Mouse (Mus musculus): Measurements from ENCODE around the gene Ggcx. TPM values are rescaled to one million over a fixed set of nuclear protein-coding genes. Genes with fewer than 3 reads are reported as not detected.
"Not testable (repeated sequence)": the region's sequence is repeated elsewhere in the genome, so short reads cannot be mapped to it uniquely, and the experiment has no call there.

The Ggcx gene
- total RNA-seq, 2 experiments from 2014 or later = 7.8 to 8.3 TPM

DNA sequence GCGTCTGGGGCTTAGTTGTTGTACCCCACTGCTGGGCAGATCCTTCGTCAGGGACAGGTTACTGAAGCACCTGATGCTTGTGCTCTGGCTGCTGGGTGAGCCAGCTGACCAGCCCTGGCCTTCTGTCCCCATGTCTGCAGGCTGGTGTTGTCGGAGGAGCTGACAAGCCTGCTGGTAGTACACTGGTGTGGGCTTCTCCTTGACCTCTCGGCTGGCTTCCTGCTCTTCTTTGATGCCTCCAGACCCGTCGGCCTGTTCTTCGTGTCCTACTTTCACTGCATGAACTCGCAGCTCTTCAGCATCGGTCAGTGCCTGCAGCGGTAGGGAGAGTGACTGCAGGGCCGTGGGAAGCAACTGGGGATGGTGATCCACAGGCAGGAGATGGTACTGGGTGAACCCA lies 11.5 kb downstream of the Ggcx start:
- ATAC-seq (ENCODE audit: poor library complexity, severe bottlenecking) = no peak

DNA sequence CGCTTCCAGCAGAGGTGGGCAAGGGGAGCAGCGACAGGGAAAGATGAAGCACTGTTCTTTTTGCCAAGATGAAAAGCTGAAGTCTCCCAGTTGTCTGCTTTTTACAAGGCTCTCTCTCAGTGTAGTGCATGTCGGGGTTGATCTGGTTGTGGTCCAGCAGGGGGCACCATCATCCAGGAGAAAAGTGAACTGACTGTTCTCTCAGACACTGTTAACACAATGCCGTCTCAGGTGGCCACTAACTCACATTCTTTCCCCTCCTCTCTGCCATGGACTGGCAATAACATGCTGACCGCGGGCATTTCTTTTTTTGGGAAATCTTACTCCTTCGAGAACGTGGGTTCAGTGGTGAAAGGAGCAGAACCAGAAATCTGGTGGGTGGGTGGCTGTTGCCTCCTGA lies 13.9 kb downstream of the Ggcx start:
- ATAC-seq (ENCODE audit: poor library complexity, severe bottlenecking) = peak; percentile 92

DNA sequence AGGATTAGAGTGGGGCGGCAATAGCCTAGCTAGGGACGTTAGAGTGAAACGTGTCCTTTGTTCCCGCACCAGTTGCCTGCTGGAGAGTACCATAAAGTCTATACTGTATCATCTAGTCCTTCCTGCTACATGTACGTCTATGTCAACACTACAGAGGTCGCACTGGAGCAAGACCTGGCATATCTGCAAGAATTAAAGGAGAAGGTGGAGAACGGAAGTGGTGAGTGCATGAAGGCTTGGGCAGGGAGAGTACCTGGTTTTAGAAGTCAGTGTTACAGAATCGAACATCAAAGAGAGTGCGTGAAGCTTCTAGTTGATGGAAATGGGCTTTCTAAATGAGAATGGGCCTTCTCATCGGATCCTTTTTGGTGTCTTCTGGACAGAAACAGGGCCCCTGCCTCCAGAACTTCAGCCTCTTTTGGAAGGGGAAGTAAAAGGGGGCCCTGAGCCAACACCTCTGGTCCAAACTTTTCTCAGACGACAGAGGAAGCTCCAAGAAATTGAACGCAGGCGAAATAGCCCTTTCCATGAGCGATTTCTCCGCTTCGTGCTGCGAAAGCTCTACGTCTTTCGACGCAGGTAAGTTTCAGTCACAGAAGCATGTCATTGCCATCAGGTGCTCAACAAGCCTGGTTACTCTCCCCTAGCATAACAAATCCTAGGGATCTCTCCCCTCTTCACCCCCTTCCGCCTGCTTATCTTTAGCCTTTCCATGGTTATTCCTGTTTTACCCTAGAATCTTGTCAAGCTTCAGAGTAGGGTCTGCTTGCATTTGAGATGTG lies 15.1 kb downstream of the Ggcx start:
- ATAC-seq (ENCODE audit: poor library complexity, severe bottlenecking) = no peak

DNA sequence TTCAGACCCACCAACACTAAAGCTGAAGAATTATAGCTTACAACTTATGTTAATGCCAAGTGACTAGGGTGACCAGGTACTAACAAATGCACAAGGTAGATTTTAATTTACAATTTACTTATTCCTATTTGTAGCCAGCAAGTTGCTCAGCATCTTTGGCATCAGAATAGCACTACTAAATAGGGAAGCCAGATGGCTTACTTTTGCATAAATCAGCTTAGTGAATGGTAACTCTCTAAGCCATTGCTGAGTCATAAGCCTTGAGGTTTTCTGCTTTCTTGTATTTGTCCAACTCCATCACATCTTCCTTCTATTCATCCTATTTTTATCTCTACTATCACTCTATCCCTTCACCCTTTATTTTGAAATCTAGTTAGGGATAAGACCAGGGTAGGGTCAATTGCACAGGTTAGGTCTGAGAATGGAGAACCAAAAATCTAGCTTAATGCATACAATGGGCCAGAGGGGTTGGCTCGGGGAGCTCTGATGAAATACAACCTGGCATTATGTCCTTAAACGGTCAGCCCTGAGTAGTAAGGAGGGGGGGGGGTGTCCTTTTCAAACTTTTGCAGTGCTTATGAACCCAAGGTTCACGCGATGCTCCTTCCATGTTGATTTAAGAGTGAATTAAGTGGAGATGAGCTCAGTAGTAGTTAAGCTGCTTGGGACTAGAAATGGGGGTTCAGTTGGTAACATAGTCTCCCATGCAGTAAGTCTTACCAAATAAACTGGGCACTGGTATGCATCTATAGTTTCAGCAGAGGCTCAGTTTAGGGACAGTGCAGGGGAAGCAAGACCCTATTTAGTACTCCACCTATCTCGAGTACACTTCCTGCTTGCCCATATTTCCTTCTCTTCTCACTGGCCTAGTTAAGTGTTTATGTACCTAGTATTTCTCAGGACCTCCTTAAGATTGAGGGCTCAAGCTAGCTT lies 17.1 kb downstream of the Ggcx start:
- no peak for ATAC-seq (ENCODE audit: poor library complexity, severe bottlenecking)

DNA sequence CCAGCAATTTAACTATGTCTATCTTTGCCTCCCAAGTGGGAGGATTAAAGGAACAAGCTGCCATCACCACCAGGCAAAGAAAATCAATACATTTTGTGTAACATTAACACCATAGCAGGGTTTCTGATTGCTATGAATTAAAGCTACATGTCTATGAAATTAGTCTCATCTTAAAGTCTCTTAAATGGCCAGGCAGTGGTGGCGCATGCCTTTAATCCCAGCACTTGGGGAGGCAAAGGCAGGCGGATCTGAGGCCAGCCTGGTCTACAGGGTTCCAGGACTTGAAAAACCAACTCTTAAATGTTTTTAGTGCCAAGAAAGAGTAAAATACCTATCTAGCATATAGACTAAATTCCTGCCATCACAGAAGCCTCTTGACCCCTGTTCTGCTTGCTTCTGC lies 18.0 kb downstream of the Ggcx start:
- no peak for ATAC-seq (ENCODE audit: poor library complexity, severe bottlenecking)

DNA sequence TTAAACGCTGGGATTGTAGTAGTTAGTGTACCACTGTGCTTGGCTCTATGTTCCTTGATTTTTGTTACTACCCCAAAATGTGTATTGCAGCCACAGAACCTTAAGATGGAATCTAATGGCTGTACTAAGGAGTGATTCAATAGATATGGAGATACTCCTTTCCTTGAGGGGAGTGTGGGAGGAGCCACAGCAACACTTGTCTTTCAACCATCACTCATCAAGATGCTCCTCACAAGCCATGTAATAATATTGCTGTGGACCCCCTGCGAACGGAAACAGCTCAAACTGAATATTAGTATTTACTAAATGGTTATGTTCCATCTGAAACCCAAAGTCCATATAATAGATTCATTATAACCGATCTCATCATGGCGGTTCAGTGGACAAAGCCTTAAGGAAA lies 24.1 kb downstream of the Ggcx start:
- ATAC-seq (ENCODE audit: poor library complexity, severe bottlenecking) = no peak

DNA sequence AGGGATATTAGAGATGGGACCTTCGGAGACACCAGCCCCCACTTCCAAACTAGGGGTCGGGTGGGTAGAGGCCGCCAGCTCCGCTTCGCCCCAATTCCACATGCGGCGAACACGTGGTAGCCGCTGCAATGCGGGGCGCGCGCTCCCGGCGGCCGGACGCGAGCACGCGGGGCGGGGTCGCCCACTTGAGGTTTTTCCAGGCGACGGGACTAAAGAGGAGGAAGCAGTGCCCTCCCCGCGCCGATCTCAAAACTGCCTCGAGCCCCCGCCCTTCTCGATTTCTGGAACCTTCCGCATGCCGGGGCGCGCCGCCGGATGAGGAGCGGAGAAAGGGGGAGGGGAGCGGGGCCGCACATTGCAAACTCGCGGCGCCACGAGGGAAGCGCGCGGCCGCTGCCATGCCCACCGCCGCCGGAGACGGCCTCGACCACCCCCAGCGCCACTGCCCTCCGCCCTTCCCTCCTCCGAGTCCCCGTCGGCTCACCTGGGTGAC lies 24.8 kb downstream of the Ggcx start:
- peak; percentile 71 for ATAC-seq (ENCODE audit: poor library complexity, severe bottlenecking)

DNA sequence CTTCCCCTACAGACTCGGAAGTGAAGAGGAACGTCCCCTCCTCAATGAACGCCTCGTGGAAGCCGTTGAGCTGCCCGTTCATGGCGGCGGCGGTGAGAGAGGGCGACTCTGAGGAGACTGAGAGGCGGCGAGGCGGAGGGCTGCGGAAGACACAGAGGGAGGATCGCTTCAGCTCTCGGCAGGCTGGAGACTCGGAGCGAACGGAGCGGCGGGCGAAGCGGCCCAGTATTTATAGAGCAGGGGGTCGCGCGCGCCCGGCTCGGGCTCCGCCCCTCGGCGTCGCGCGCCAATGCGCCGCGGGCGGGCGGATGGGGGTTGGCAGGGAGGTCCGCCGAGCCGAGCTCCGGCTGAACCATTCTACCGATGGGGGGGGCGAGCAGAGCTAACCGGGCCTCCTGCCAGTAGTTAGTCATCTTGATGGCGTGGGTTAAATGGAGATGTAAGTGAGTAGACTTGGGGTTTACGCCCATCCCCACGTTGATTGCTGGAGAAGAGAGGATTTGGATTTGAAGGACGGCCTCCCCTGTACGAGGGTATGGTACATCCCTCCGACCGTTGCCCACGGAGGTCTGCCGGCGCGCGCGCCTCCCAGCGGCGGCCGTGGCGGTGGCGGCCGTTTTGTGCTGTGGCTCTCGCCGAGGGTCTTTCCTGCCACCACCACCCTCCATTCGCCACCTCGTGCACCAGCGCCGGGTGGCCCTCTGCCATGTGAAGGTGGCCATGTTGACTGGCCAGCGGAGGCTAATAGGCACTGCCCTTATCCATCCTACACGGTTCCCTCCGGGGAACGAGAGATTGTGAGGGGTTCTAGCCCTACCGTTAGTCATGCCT lies 25.5 kb downstream of the Ggcx start, which contains the start of gene Mat2a:
TSS of gene Mat2a (minus strand) at position 204 of the 831 bp plus-strand sequence.
- ATAC-seq (ENCODE audit: poor library complexity, severe bottlenecking) = peak; percentile 80

DNA sequence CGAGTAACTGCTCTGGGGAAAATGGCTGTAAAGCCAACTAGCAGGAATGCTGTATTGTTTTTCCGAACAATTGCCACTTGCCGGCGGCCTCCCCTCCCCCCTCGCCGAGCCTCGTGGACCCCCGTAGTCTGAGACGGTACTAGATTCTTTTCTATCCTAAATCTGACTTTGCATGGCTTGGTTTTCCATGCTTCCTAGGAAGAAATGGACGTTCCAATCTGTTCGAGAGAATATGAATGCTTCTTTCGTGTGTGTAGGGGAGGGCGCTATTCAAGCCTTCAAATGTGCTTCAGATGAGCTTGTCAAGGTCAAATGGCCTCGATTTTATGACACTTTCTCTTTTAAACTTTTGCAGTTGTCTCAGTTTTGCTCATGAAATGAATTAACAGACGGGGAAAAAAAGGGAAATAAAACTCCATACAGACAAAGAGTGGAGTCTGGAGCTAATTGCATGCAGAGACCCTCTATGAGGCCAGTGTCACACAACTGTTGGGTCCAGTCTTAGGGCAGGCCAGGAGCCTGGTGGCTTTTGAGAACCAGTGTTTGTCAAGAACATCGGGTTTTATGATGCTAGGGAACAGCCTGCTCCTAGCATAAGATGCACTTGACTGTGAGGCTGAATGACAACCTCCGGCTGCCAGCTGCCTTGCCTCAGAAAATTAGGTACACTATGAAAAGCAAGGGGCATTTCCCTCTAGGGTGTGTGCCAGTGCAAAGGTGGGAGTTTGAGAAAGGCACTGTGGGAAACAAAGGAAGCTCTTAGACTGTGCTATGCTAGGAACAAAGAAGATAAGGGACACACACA lies 26.3 kb downstream of the Ggcx start:
- no peak for ATAC-seq (ENCODE audit: poor library complexity, severe bottlenecking)

DNA sequence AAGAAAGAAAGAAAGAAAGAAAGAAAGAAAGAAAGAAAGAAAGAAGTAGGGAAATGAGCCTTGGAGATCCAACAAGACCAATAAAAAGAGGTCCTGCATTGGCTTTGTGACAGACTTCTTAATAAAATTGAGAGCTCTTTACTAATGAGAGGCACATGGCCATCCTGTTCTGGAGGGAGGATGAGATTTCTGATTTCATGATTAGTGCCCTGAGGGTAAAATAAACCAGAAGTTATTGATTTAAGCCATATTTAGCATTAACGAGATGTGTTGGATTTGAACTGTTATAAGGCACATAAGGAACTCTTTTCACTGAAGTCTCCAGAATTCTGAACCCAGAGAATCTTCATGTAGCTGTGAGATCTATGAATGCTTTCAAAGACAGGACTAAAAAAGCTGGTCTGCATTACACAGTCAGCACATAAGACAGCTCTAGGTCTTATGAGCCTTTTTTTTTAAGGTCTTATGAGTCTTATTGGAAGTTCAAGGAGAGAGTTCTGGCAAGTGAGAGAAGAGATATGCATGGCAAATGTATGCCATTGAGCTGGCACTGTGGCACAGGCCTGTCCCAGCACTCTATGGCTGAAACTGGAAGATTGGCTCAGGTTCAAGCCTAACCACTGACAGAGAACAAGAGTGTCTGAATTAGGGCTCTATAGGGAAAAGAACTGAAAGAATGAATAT lies 29.0 kb downstream of the Ggcx start:
- no peak for ATAC-seq (ENCODE audit: poor library complexity, severe bottlenecking)

DNA sequence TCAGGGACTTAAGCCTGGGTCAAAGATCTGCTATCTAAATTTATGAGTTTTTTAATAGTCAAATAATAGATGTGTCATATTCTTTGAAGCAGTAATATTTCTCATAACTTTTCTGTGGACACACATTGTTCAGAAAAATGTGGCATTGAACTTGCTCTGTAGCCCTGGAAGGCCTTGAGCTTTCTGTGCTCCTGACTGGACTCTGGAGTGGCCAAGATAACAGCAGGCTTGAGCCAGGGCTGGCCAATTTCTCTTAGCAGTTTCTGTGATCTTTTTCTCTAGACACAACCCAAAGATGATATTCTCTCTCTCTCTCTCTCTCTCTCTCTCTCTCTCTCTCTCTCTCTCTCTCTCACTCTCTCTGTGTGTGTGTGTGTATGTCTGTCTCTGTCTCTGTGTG lies 30.9 kb downstream of the Ggcx start:
- no peak for ATAC-seq (ENCODE audit: poor library complexity, severe bottlenecking)

DNA sequence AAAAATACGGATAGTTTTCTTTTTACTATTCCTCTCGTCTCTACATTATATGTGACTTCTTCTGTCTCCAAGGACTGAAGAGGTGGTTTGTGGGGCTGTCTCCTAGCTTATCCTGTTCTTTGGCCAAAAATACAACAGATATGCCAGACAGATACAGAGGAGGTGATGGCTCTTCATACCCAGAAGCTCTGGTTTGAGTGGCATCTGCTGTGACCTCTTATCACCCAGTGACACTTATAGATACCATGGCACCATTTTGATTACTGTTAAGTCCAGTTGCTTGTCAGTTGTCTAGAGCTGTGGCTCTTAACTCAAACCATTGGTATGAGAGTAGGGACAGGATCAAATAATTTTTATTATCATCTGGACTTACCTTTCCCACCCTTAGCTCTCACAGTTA lies 33.4 kb downstream of the Ggcx start:
- no peak for ATAC-seq (ENCODE audit: poor library complexity, severe bottlenecking)

DNA sequence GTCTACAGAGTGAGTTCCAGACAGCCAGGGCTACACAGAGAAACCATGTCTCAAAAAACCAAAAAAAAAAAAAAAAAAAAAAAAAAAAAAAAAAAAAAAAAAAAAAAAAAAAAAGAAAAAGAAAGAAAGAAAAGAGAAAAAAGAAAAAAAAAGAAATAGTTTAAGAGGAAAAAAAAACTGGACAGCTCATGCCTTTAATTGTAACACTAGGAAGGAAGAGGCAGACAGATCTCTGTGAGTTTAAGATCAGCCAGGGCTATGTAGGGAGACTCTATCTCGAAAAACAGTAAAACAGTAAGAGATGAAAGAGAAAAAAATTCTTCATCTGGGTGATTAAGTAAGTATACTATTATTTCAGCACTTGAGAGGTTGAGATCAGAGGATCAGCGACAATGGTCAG lies 37.7 kb downstream of the Ggcx start:
- ATAC-seq (ENCODE audit: poor library complexity, severe bottlenecking) = not testable (repeated sequence)

DNA sequence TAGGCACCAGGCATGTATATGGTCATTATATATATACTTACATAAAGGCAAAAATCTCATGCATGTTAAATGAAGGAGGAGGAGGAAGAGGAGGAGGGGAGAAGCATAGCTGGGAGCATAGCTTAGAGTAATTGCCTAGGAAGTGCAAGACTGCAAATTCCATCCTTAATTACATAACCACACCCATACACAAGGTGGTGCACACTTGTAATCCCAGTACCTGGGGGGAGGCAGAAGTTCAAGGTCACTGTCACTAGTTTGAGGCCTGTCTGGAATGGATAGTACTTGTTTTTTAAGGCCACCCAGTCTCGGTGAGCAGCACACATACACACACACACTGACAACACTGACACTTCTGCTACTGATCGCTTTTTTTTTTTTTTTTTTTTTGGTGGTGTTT lies 38.2 kb downstream of the Ggcx start:
- no peak for ATAC-seq (ENCODE audit: poor library complexity, severe bottlenecking)

DNA sequence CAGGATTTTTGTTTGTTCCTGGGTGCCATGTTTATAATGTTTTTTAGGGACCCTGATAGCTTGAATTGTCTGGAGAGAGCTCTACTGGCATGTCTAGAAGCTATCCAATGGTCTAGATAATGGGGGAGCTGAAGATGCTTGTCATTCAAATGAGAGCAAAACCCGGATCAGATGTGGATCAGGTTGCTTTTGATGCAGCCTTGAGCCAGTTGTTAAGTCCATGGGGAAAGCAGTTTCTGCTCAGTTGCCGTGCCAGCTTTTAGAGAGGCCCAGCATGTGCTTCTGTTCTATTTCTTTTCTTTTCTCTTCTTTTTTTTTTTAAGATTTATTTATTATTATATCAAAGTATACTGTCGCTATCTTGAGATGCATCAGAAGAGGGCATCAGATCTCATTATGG lies 39.5 kb downstream of the Ggcx start:
- no peak for ATAC-seq (ENCODE audit: poor library complexity, severe bottlenecking)

DNA sequence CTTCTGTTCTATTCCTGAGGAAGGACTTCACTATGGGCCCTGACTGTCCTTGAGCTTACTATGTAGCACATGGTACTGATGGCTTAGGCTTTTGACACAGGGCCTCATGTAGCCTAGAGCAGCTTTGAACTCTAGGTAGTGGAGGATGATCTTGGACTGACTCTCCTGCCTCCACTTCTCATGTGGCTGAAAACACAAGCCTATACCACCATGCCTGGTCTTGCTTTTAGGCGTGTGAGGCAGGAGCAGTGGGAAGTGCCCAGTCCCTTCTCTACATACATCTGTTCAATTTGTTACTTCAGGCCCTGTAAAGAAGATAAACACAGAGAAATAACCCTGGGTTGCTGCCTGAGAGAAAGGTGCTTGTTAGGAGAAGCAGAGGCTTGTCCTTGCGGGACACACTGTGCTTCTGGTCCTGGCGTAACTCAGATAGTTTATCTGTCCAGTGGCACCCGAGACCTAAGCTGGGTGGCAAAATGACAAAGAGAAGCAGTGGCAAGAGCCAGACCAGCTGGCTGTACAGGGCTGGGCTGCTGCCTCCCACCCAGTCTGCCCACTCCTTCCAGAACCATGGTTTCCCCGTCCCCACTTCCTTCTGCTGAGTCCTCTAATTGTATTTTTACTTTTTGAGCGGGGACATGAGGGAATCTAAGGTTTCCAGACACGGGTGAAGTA lies 40.1 kb downstream of the Ggcx start:
- ATAC-seq (ENCODE audit: poor library complexity, severe bottlenecking) = no peak

DNA sequence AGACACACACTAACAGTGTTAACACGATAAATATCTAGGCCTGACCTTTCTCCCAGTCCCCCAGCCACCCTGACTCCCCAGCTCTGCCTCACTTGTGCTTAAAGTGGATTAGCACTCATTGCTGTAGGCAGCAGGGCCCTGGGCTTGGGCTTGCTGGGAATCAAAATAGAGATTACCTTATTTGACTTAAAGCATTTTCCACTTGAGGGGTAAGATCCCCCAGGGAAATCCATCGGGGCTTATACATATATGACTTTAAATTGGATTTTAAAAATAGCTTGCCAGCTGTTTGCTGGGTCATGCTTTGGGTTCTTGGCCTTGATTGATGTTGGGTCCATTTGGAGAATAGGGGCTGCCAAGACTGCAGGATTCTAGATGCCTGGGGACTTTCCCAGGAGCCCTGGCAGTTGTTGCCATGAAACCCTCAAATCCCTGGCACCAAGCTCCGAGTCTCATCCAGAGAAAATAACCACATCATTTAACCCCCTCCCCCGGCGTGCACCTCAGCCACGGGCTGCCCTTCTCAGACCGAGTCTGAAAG lies 40.8 kb downstream of the Ggcx start:
- no peak for ATAC-seq (ENCODE audit: poor library complexity, severe bottlenecking)

DNA sequence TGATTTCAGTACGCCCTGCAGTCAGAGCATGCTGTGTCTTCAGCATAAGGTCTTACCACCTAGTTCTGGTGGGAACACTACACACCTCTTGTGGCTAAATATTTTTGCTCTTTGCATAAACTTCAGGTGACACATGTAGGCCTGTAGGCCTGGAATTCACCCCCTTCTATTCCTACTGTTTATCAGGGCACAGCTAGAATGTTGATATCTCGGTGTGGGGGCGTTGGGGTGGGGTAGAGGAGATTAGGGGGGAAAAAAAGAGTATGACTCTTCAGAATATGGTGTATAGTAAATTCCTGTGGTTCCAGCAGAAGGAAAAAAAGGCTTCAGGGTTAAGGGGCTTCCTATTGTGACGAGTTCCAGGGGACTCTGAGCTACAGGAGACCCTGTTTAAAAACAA lies 42.5 kb downstream of the Ggcx start:
- ATAC-seq (ENCODE audit: poor library complexity, severe bottlenecking) = no peak

DNA sequence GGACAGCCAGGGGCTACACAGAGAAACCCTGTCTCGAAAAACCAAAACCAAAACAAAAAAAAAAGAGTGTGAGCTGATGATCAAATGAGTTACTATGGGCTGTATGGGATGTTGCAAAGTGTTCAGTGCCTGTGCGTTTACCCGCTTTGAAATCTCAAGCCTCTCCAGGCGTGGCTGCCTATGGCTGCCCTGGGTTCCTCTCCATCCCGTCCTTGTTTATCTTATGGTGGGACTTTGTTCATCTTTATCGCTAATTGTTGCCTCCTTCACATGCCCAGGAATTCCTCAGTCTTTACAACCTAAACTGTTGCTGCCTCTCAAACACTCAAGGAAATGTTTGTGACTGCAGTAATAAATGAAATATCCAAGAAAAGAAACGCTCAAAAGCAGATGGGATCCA lies 44.3 kb downstream of the Ggcx start:
- ATAC-seq (ENCODE audit: poor library complexity, severe bottlenecking) = no peak

All from megakaryocyte, adult 5-6 weeks (primary cell).